Mouse (Mus musculus) inflammation-experienced regulatory T-cells, adult 16 weeks (primary cell): ENCODE results near the gene Serpinb8. TPM values are rescaled to one million over a fixed set of nuclear protein-coding genes. Genes with fewer than 3 reads are reported as not detected.

Source experiments
- polyA plus RNA-seq: library from polyadenylated mRNA; unstranded; fragments of 100-300 nt; shearing (Covaris generic); gene quantifications from one replicate; pipeline ENCODE4 v1.2.1, GENCODE M21; 2017

Gene Serpinb8
- polyA plus RNA-seq, result not detected

GRCm38 (mm10) chr1:107589691-107590470, at the start of gene Serpinb8:
Serpinb8 (plus strand) TSS chr1:107590006.

Other genes starting within 250 kb of the Serpinb8 start
- not detected for gene Serpinb11, start 228.8 kb upstream of the Serpinb8 start, polyA plus RNA-seq
- gene Serpinb7, start 190.4 kb upstream of the Serpinb8 start, polyA plus RNA-seq, result not detected
- gene Serpinb2, start 78.6 kb upstream of the Serpinb8 start, polyA plus RNA-seq, result not detected